Mouse (Mus musculus): ENCODE results near the gene Pard3b. TPM values are rescaled to one million over a fixed set of nuclear protein-coding genes. Genes with fewer than 3 reads are reported as not detected.

Pard3b gene
- 1 to 10 TPM; 4.2 to 7.4 TPM for total RNA-seq (2021)
- long read RNA-seq, experiment 1 = 0 reads
- long read RNA-seq, experiment 2, partial matches to known transcripts = 0 of 1 reads
- long read RNA-seq, experiment 2, other reads (novel, unspliced or antisense) = 1 of 1 reads

GRCm38 (mm10) chr1:61638347-61639111 is at the start of gene Pard3b:
Gene Pard3b (plus strand): TSS chr1:61638824.
- TF ChIP-seq CTCF (IDR thresholded peaks at IDR 0.05) = no peak
- peak; percentile 86 for DNase-seq
- intact Hi-C loops (cut with DNase I) = no loop called here
- peak within 1 kb of the TSS; percentile 88 for H3K27ac ChIP-seq
- H3K4me3 ChIP-seq = peak within 1 kb of the TSS; percentile 77

GRCm38 (mm10) chr1:61616176-61616575 is 22.4 kb upstream of the Pard3b start:
- no peak for TF ChIP-seq CTCF (IDR thresholded peaks at IDR 0.05)
- no peak for DNase-seq
- intact Hi-C loops (cut with DNase I) = no loop called here
- H3K4me3 ChIP-seq = no peak overlapping the region
- no peak overlapping the region for H3K27ac ChIP-seq

GRCm38 (mm10) chr1:61620651-61621050 is 18.0 kb upstream of the Pard3b start:
- DNase-seq = no peak
- intact Hi-C loops (cut with DNase I) = no loop called here
- Histone ChIP-seq H3K27ac (no peak overlapping the region), H3K4me3 (no peak overlapping the region)
- no peak for TF ChIP-seq CTCF (IDR thresholded peaks at IDR 0.05)

GRCm38 (mm10) chr1:61629857-61630256 is 8.8 kb upstream of the Pard3b start:
- no peak for DNase-seq
- intact Hi-C loops (cut with DNase I) = no loop called here
- no peak for TF ChIP-seq CTCF (IDR thresholded peaks at IDR 0.05)
- Histone ChIP-seq H3K27ac (no peak overlapping the region), H3K4me3 (no peak overlapping the region)

- intact Hi-C loops (cut with DNase I) = no loop called here
- no peak for TF ChIP-seq CTCF (IDR thresholded peaks at IDR 0.05)
- H3K4me3 ChIP-seq = peak overlapping the region; percentile 77
- DNase-seq = no peak
- peak overlapping the region; percentile 88 for H3K27ac ChIP-seq
These were observed 780 bp downstream of the Pard3b start for GRCm38 (mm10) chr1:61639114-61640093.

- H3K27ac ChIP-seq = no peak overlapping the region
- H3K4me3 ChIP-seq = no peak overlapping the region
- DNase-seq = no peak
- TF ChIP-seq CTCF (IDR thresholded peaks at IDR 0.05) = no peak
- intact Hi-C loops (cut with DNase I) = no loop called here
These were observed 3.3 kb downstream of the Pard3b start for GRCm38 (mm10) chr1:61641880-61642279.

- intact Hi-C loops (cut with DNase I) = no loop called here
- TF ChIP-seq CTCF (IDR thresholded peaks at IDR 0.05) = no peak
- DNase-seq = no peak
- Histone ChIP-seq H3K27ac (no peak overlapping the region), H3K4me3 (no peak overlapping the region)
These were observed 6.4 kb downstream of the Pard3b start for GRCm38 (mm10) chr1:61645062-61645461.

DNA sequence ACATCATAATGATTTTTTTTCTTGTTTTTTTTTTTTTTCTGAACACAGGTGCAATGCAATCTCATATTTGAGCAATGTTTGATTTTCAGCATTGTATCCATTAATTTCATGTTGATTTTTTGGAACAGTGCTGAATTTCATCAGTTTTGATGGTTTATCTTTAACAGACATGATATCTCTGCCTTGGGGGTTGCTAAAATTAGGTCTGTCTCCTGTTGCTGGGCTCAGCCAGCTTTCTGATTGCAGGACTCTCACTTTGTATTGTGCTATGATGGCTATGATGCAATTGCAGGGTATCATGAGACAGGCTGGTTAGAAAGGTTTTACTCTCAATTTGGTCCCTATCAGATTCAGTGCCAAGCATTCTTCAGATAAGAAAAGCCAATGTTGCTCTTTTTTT is 11.3 kb downstream of the Pard3b start:
- intact Hi-C loops (cut with DNase I) = no loop called here
- DNase-seq = no peak
- no peak for TF ChIP-seq CTCF (IDR thresholded peaks at IDR 0.05)
- H3K27ac ChIP-seq = no peak overlapping the region
- no peak overlapping the region for H3K4me3 ChIP-seq

DNA sequence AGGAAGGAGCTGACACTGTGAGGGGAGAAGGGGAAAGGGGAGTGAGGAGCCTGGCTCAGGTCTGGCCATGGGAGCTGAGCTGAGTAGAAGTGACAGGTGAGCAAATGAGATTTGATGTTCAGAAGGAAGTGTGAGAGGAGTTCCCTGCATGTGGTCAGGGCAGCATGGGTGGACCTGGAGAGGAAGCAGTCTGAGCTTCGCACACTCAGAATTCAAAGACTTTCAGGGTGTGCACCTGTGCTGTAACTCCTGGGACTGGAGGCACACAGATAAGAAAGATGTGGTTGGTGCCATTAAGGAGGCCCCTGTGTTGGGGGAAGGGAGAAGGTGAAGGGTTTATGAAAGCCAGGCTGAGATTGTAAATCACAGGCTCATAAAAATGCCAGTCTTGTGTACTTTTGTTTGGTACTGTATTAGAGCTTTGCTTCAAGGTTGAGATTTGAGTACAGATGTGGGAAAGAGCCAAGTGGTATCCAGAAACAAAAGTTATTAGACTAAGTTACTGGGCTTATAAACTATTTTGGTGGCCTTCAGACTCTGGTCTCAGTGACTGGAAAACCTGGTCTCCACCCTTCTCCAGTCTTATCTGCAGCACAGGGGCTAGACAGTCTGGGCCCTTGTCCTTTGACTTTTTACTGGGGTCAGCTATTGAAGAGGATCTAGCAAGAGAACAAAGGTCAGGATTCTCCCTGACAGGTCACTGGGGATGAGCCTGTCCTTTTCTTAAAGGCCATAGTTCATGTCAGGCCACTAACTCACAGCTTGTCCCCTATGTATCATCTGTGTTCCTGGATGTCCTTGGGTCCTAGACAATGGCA is 13.0 kb downstream of the Pard3b start:
- no peak for TF ChIP-seq CTCF (IDR thresholded peaks at IDR 0.05)
- Histone ChIP-seq H3K4me3 (no peak overlapping the region), H3K27ac (no peak overlapping the region)
- no peak for DNase-seq
- intact Hi-C loops (cut with DNase I) = no loop called here

- Histone ChIP-seq H3K27ac (no peak overlapping the region), H3K4me3 (no peak overlapping the region)
- intact Hi-C loops (cut with DNase I) = no loop called here
- TF ChIP-seq CTCF (IDR thresholded peaks at IDR 0.05) = no peak
- DNase-seq = no peak
These were observed 19.1 kb downstream of the Pard3b start for GRCm38 (mm10) chr1:61657760-61658159.

GRCm38 (mm10) chr1:61659931-61660330 is 21.3 kb downstream of the Pard3b start:
- Histone ChIP-seq H3K27ac (no peak overlapping the region), H3K4me3 (no peak overlapping the region)
- intact Hi-C loops (cut with DNase I) = no loop called here
- DNase-seq = no peak
- no peak for TF ChIP-seq CTCF (IDR thresholded peaks at IDR 0.05)

- no peak for TF ChIP-seq CTCF (IDR thresholded peaks at IDR 0.05)
- no peak overlapping the region for H3K4me3 ChIP-seq
- no peak for DNase-seq
- intact Hi-C loops (cut with DNase I) = no loop called here
- no peak overlapping the region for H3K27ac ChIP-seq
These were observed 46.7 kb downstream of the Pard3b start for GRCm38 (mm10) chr1:61685221-61685814.
